Mouse (Mus musculus) spleen, postnatal 4 days (tissue): ENCODE measurements around the gene Gtpbp1.
A peak's percentile ranks its signal among the peaks of the same experiment; 100 is the strongest.

Experiments used
- DNase-seq, 2 experiments: peaks; one replicate each; pipeline ENCODE4 v3.0.0; 2022; ENCODE audit warnings: low spot score in 2 of 2

Gtpbp1 gene

DNA sequence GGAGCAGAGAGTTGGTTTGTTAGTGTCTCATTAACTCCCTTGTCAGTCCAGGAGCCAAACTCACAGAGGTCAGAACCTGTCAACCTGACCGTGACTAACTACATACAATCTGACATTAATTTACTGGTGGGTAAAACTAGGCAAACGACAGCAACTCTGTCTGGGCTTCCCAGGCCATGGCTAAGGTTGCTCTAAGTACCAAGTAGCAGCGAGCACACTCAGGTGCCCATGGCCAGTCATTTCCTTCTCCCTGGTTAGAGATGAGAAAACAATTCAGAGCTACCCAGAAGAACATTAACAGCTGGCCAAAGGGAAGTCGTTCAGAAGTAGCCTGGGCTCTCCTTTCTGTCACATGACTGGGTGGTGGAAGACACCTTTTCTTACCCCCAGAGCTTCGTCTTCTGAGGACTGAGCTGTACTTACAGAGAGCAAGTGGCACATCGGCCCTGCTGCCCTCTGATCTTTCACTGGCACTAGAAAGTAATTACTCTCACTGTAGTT is 5.5 kb upstream of the Gtpbp1 start:
- no peak for DNase-seq

DNA sequence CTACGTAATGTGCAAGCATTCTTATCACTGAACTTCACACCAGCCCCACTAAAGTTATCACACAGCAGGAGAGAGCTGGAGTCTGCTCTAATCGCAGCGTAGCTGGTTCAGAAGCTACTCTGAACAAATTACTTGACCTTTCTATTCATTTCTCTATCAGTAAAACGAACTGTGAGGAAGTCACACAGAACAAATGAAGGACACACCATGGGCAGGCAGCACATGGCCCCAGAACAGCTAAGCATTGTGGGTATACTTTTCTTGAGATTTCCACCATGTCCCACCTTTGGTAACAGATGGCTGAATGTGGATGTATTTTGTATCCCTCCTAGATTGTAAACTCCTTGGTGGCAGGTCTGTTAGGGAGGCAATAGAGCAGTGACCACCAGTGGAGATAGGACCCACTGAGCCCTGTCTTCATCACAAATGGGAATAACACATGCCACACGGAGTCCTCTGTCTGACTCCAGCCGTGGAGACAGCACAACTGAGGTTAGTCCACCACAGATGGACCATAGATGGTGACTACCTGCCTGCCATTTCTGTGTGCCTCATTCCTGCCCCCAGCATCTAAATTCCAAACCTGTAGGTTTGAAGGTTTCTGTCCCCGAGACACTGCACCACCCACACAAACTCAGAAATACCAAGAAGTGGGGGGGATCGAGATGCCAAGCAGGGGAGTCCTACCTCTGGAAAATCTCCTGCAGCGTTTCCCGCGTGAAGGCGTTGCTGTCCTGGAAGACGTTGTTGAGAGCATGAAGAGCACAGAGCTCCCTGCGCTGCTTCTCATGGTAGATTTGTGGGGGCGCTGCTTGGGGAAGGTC is 4.4 kb upstream of the Gtpbp1 start:
- DNase-seq, result no peak

- no peak for DNase-seq
Observed at GRCm38 (mm10) chr15:79687175-79687574, 3.5 kb upstream of the Gtpbp1 start.

DNA sequence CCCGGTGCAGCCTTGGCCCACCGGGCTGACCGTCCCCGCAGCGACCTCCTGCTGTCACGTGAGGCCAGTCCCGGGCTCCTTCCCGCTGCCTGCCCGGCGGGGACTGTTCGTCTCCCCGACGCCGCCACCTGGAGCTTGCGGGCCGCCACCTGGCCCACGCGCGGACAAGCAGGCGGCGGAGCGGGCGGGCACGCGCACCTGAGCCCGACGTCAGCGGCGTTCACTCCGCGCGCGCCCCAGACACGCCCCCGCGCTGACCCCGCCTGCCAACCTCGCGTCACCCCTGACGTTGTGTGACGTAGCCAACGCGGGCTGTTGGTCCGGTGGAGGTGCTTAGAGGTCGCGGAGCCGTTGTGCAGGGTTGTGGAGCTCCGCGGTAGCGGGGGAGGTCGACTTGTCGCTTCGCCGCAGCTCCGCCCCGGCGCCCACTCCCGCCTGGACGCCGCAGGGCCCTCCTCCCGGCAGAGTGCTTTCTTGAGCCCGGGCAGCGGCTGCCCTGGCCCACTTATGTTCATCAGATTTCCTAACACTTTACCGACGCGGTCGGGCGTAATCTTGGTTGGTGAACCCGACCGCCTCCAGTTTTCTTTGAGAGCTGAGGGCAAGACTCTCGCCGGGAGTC is 2.9 kb upstream of the Gtpbp1 start, which contains the start of gene Josd1:
Gene Josd1, minus strand, starts transcription at position 274 of the 622 bp plus-strand sequence.
- DNase-seq, result peak; percentile 98 to 99

- no peak for DNase-seq
Observed at GRCm38 (mm10) chr15:79688268-79688956, 2.2 kb upstream of the Gtpbp1 start.

- no peak for DNase-seq
Observed at GRCm38 (mm10) chr15:79689662-79690425, 801 bp upstream of the Gtpbp1 start.

- DNase-seq, result peak in 1 of 2 experiments; percentile 49
Observed at GRCm38 (mm10) chr15:79691023-79691508, 421 bp downstream of the Gtpbp1 start.

DNA sequence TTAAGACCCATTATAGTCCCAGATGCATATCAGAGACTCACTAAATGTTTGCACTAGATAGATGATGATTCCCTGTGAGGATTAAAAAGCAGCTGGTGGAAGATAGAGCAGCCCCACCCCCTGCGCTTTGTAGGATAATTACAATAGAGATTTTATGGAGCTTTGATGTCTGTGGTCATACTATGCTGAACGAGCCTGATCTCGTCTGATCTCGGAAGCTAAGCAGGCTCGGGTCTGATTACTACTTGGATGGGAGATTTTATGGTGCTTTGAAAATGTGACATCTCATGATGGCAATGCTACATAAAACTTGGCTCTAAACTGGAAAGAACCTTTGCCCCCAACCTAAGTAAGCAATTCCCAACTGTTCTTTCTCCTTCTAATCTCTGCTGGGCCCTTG is 1.7 kb downstream of the Gtpbp1 start:
- no peak for DNase-seq

DNA sequence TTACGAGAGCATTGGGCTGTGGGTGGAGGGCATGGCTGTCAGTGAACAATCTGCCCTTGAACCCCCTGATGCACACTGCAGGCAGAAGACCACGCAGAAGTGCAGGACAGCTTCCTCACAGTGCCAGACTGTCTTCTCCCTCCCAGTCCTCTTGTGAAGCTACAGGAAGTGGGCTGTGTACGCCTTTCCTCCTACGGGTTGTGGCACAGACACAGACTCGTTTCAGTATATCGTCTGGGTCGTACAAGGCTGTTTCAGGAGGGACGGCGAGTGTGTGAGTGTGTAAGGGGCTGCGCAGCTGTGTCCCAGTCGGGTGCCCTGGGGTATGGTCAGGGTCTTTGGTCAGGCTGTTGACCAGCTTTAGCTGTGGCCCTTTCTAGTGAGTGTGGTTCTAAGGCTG is 3.1 kb downstream of the Gtpbp1 start:
- DNase-seq, result peak in 1 of 2 experiments; percentile 74

GRCm38 (mm10) chr15:79694512-79694911 is 3.9 kb downstream of the Gtpbp1 start:
- DNase-seq, result peak in 1 of 2 experiments; percentile 49

DNA sequence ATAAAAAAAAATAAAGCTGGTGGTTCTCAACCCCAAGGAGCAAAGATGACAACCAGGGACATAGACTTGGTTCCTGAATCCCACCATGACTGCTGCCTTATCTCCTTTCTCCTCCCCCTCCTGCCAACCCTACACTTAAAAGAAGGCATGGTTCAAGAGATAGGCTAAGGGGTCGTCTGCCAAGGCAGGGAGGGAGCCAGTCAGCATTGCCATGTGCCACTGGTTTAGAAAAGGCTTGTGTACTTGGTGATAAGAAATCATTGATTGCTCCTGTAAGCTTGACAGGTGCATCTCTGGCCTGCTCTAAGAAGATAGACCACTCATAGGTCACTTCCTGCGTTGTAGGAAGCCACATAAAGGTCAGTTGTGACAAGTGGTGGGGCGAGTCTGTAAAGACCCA is 4.9 kb downstream of the Gtpbp1 start:
- no peak for DNase-seq

- no peak for DNase-seq
Observed at GRCm38 (mm10) chr15:79696508-79696907, 5.9 kb downstream of the Gtpbp1 start.

DNA sequence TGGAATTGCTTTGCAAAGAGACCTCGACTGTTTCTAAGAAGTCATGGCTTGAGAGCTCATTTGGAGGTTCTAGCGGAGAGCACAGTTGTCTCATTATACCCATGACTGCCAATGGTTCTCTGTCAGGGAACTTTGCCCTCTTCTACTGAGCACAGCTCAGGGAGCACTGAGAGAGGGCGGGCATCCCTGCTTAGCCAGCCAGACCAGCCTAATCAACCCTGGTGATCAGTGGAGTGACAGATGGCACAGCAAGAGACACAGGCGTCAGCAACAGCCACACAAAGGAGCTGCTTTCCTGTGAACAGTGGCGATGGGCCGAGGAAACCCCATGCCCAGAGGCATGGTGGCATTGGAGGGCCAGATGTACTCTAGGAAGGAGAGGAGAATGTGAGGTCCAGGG is 6.4 kb downstream of the Gtpbp1 start:
- peak in 1 of 2 experiments; percentile 64 for DNase-seq

- DNase-seq, result no peak
Observed at GRCm38 (mm10) chr15:79697558-79698187, 7.0 kb downstream of the Gtpbp1 start.

- DNase-seq, result no peak
Observed at GRCm38 (mm10) chr15:79706603-79707214, 16.1 kb downstream of the Gtpbp1 start.

DNA sequence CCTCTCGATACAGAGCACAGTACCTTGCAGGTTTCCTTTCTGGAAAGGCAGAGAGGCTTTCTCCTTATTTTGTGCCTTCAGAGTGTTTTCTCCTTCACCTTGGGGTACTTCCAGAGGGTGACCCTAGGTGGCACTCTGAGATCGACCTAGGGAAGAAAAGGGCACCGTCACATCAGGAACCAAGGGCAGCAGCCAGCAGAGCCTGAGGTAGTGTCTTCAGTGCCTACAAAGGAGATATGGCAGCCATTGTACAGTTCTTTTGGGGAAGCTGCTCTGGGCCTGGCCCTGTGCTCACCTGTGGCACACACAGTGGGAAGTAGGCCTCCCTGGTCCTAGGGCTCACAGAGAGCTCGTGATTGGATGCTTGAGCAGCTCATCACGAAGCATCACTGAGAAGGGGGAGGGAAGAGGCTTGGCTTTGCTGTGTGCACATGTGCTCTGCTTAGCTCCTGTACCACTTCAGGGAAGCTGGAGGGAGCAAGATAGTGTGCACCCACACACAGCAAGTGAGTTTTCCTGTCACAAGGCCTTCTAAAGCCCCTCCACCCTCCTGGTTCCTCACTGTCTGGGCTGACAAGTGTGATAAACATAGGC is 17.7 kb downstream of the Gtpbp1 start:
- DNase-seq, result no peak

DNA sequence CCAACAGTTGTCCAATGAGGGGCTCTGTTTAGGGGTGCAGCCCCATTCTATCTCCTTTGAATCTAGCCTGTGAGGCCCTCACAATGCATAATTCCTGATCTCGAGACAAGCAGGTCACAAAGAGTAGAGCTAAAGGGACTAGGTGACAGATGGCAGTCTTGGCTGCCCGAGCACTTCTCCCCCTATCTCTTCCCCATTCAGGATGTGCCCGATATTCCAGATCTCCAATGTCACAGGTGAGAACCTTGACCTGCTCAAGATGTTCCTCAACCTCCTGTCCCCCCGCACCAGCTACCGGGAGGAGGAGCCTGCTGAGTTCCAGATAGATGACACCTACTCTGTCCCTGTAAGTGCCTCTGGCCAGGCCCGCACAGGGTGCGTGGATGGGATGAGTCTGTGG is 25.0 kb downstream of the Gtpbp1 start:
- no peak for DNase-seq

DNA sequence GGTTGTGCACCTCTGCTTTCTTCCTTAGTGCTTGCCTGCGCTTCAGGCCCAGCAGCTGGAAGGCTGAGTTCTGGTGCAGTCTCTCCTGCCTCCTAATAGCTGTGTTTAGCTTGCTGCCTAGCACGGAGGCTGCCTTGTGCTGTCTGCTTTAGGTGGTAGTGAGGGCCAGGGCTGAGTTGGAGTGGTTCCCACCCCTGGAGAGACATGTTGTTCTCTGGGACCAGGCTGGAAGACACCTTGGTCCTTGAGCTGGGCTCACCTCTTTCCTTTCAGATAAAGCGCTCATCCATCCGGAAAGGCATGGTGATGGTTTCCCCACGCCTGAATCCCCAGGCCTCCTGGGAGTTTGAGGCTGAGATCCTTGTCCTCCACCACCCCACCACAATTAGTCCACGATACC is 26.1 kb downstream of the Gtpbp1 start:
- DNase-seq, result no peak

DNA sequence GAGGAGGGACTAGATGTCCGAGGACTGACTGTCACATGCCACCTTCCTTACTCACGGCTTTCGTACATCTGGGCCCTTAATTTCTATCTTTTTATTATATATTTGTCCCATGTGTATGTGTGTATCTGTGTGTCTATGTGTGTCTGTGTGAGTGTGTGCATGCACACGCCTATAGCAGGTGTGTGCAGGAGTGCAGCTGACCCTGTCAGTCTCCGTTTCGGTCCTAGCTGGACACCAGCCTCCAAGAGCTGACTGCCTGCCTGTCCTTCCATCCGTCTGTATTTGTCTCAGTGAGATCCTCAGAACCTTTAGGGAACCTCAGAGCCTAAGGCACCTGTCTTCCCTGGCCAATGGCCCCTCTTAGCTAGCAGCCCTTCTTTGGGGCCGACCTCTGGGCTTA is 29.6 kb downstream of the Gtpbp1 start:
- DNase-seq, result no peak

DNA sequence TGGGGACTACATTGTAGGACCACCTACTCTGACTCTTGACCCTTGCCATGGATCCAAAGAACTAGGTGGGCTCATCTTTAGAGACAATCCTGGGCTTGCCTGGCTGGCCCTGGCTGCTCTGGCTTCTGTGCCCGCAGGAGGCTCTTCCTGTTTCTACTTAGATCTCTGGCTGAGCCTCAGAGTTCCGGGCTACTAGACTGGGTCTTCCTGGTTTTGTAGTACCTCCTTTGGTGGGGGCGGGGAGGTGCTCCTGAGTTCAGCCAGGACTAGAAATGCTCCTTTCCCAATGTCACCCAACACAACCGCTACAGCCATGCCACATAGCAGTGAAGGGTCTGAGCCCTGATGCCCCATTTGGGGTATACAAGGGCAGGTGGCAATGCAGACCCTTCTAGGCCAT is 30.2 kb downstream of the Gtpbp1 start:
- no peak for DNase-seq
